Mouse (Mus musculus) layer of hippocampus, adult 11-12 months (tissue): ENCODE measurements around the gene Man1b1.
A peak's percentile ranks its signal among the peaks of the same experiment; 100 is the strongest.

ENCODE experiments used
- DNase-seq: peaks from one replicate; pipeline ENCODE4 v3.0.0; 2022; ENCODE audit warnings: low spot score

The Man1b1 gene

GRCm38 (mm10) chr2:25305587-25306359 lies 26.4 kb upstream of the Man1b1 start:
- DNase-seq: no peak

GRCm38 (mm10) chr2:25310180-25310579 lies 22.0 kb upstream of the Man1b1 start:
- DNase-seq: no peak

- DNase-seq: no peak
These were observed 21.2 kb upstream of the Man1b1 start for GRCm38 (mm10) chr2:25310969-25311368.

GRCm38 (mm10) chr2:25311491-25311891 lies 20.6 kb upstream of the Man1b1 start:
- no peak for DNase-seq

DNA sequence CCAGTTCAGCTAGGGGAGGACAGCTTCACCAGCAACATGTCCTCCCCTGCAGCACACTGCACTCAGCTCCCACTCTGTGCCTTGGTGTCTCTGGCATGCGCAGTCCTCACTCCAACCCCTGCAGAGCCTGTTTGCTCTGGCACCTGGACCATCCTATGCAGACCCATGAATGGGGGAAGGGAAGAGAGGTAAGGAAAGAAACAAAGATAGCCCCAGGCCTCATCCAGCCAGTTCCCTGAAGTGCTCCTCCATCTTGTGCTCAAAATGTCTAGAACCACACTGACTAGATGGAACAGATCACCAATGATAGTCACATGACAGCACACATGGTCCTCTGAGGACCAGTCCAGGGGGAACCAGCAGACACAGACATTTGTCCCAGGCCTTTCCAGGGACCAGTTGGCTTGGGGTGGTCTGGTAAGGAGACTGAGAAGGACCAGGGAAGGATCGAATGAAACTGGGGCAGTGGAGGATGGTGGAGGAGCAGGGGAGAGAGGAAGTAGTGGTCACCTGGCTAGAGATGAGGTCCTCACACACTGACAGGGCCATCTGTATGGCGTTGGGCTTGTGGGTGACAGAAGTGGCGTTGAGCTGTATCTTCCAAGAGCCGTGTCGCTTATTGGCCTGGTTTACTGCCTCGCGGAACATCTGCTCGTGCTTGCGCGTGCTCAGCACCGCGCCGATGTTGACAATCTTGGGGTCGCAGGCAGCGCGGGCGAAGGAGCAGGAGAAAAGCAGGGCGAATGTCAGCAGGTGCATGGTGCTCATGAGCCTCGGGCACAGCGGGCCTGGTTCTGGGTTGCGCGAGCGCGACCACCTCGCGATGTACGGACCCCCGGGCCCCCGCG lies 13.8 kb upstream of the Man1b1 start:
- no peak for DNase-seq

- peak; percentile 87 for DNase-seq
These were observed 13.0 kb upstream of the Man1b1 start, which contains the start of gene Grin1 for GRCm38 (mm10) chr2:25318971-25319773. TSS of gene Grin1 (minus strand) at chr2:25319187.

GRCm38 (mm10) chr2:25320084-25320483 lies 12.1 kb upstream of the Man1b1 start:
- no peak for DNase-seq

DNA sequence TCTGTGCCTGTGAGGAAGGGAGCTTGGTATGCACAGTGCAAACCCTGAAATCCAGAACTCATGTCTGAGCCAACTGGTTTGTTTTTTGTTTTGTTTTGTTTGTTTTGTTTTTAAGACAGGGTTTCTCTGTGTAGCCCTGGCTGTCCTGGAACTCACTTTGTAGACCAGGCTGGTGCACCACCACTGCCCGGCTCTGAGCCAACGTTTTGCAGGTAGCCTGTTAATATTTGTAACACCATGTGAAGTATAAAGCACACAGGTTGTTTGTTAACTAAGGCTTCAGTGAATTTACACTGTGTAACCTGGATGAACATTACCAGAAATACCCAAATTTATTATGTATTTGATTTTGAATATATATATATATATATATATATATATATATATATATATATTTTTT lies 6.1 kb upstream of the Man1b1 start:
- no peak for DNase-seq

- no peak for DNase-seq
These were observed 3.7 kb upstream of the Man1b1 start for GRCm38 (mm10) chr2:25328440-25328839.

DNA sequence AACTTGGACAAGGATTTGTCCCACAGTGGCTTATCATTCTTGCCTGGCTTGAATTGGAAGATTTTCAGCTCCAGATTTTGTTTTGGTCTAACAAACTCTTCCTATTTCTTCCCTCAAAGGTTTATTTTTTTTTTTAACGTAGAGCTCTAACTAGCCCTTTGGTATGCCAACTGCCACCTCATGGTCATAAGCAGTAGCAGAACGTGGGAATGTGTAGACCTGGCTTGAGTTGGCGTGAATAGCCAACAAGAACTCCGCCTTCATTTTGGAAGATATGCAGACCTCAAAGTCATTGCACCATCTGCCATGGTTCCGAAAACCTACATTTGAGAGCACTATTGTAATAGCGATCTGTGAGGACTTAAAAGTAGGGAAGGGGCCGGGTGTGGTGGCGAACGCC lies 668 bp upstream of the Man1b1 start:
- no peak for DNase-seq

- no peak for DNase-seq
These were observed 1.4 kb downstream of the Man1b1 start for GRCm38 (mm10) chr2:25333569-25333968.

- no peak for DNase-seq
These were observed 6.2 kb downstream of the Man1b1 start for GRCm38 (mm10) chr2:25338303-25338702.

- no peak for DNase-seq
These were observed 16.0 kb downstream of the Man1b1 start for GRCm38 (mm10) chr2:25348162-25348561.

- DNase-seq: no peak
These were observed 17.4 kb downstream of the Man1b1 start for GRCm38 (mm10) chr2:25349499-25349898.

- DNase-seq: no peak
These were observed 18.6 kb downstream of the Man1b1 start for GRCm38 (mm10) chr2:25350701-25351100.

GRCm38 (mm10) chr2:25354211-25354610 lies 22.1 kb downstream of the Man1b1 start:
- DNase-seq: no peak

GRCm38 (mm10) chr2:25355419-25356066 lies 23.4 kb downstream of the Man1b1 start:
- no peak for DNase-seq

DNA sequence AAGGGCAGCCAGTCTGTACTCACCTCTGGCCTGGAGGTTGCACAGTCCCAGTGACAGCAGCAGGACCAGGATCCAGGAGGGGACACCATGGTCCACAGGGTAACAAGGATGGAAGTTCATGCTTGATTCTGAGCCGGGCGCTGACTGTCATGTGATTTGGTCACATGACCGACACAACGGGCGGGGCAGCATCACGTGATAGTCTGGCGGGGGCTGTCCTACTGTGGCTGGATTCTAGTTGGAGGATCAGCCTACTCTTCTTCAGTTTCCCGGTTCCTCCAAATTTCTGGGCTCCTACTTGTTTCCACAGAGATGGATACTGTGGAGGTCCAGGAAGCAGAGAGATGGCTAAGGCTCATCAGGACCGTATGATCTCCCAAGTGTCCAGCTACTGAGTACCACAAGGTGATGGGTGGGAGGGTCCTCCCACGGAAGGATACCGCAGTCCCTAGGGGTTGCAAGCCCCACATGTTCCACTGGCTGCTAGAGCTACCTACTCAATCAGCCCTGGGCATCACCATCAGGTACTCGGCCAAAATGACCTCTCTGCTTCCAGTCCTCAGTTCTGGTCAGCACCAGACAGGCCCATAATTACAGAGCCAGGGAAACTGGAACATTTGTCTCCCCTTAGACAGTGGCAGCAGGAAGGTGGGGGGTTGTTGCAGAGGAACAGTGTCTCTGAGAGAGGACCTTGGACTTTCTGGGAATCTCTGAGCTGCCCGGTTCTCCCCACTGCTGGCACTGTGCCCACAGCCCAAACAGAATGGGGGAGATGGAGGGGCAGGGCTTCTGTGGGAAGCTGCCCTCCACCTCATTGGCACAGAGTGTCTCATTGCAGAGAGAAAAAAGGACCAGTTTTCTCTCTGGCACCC lies 24.3 kb downstream of the Man1b1 start, which contains the start of gene Dpp7:
Gene Dpp7, minus strand, starts transcription at position 152 of the 872 bp plus-strand sequence.
- DNase-seq: peak; percentile 88

- no peak for DNase-seq
These were observed 27.7 kb downstream of the Man1b1 start for GRCm38 (mm10) chr2:25359848-25360247.

GRCm38 (mm10) chr2:25363478-25364178 lies 31.5 kb downstream of the Man1b1 start:
- DNase-seq: no peak
